Mouse (Mus musculus) hindbrain, embryonic 16.5 days (tissue): ENCODE results near the gene Chrnb2. TPM values are rescaled to one million over a fixed set of nuclear protein-coding genes. Genes with fewer than 3 reads are reported as not detected.
A peak's percentile ranks its signal among the peaks of the same experiment; 100 is the strongest.

ENCODE experiments used
- ATAC-seq: fragments of 200-750 bp; cut with Nextera tagmentation; 2 replicates; pipeline ENCODE4 v1.8.0; 2017; ENCODE audit warnings: moderate TSS enrichment, moderate library complexity
- H3K27ac ChIP-seq: fragments of 300-500 bp; sonication (generic); 2 replicates; pipeline ENCODE4 v1.5.1; 2014; ENCODE audit warnings: low read depth, mild to moderate bottlenecking, control low read depth, low read length, moderate library complexity
- H3K27me3 ChIP-seq: fragments of 300-500 bp; sonication (generic); replicated peaks from 2 replicates; pipeline ENCODE4 v1.6.1; 2014; ENCODE audit warnings: low read length; ENCODE audit not compliant: control insufficient read depth, insufficient read depth
- H3K36me3 ChIP-seq: fragments of 300-500 bp; sonication (generic); 2 replicates; pipeline ENCODE4 v1.6.1; 2014; ENCODE audit warnings: mild to moderate bottlenecking, low read length, moderate library complexity, mixed read lengths; ENCODE audit not compliant: control insufficient read depth, insufficient read depth
- H3K4me1 ChIP-seq: fragments of 300-500 bp; sonication (generic); 2 replicates; pipeline ENCODE4 v1.6.1; 2014; ENCODE audit warnings: low read depth, low read length; ENCODE audit not compliant: control insufficient read depth, insufficient read depth
- H3K4me2 ChIP-seq: fragments of 300-500 bp; sonication (generic); 2 replicates; pipeline ENCODE4 v1.6.1; 2014; ENCODE audit warnings: mild to moderate bottlenecking, low read length, control low read depth, moderate library complexity
- H3K4me3 ChIP-seq: fragments of 300-500 bp; sonication (generic); 2 replicates; pipeline ENCODE4 v1.5.1; 2014; ENCODE audit warnings: mild to moderate bottlenecking, low read length, control low read depth, moderate library complexity
- H3K9ac ChIP-seq: fragments of 300-500 bp; sonication (generic); 2 replicates; pipeline ENCODE4 v1.6.1; 2014; ENCODE audit warnings: low read depth, mild to moderate bottlenecking, control low read depth, low read length, moderate library complexity
- H3K9me3 ChIP-seq: fragments of 300-500 bp; sonication (generic); 2 replicates; pipeline ENCODE4 v1.6.1; 2014; ENCODE audit warnings: mild to moderate bottlenecking, low read length, moderate library complexity; ENCODE audit not compliant: control insufficient read depth
- WGBS: fragments of 180-500 bp; shearing (Covaris S2); extraction: QIAGEN DNeasy Blood & Tissue Kit; methylation state at CpG from one replicate; pipeline ENCODE4 v1.1.7; 2014; 5-methylcytosine and 5-hydroxymethylcytosine counted together
- polyA plus RNA-seq: library from polyadenylated mRNA; unstranded; fragments of >200 nt; fragmentation: Nextera tagmentation; extraction: Ambion mirVana; gene quantifications from 2 replicates; pipeline ENCODE4 v1.2.1, GENCODE M21; 2015

The Chrnb2 gene
- polyA plus RNA-seq, 1 experiment from 2014 or later: 23.5 TPM

DNA sequence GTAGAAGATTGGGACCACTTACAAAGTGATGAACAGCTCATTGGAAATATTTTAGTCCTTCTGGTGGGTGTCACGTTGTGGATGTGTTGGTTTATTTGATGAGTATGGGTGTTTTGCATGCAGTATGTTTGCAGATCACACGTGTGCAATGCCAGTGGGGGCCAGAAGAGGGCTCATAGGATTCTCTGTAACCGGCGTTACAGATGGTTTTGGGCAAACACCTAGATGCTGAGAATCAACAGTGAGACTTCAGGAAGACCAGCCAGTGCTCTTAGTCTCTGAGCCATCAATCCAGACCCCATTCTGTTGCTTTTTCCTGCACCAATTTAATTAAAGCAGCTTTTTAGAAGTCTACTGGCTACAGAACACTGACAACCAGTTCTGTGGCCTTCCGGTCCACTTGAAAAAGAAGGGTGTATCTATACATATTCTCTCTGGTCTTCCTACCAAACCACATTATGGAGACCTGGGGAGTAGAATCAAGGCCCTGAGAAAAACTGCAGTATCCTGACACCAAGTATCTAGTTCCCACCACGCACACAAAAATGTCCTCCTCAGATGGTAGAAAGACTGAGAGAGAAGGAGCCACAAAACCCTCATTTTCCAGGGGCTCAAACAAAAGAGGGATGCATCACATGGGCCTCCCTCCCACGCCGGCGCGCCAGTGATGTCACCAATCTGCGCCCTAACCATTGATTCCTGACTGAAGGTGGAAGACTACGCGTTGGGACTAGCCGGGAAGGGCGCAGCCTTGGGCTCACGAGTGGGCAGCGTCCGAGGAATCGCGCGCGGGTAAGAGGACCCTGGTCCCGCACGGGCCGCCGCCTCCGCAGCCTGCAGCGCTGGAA lies 49.8 kb downstream of the Chrnb2 start, which contains the start of gene Adar:
TSS of gene Adar (plus strand) at position 664 of the 848 bp plus-strand sequence.
- no peaks in the 10 kb centered on the region for H3K36me3 ChIP-seq

DNA sequence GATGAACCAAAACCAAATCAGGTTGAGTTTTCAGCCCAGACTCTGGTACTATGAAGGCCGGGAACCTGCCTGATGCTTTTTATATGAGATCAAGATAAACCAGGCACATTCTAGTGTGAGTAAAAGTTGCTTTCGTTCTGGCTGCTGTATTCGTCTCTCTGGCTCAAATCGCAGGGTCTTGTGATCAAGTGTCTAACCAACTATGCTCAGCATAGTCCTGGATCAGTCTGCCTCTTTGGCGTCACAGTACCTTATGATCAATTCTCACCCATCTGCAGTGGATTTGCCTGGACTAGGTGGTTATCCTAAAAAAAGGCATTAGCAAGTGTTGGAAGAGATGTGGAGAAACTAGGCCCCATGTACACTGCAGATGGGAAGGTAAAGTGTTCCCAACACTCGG lies 60.4 kb downstream of the Chrnb2 start:
- 85% methylated on average over 6 of the region's 6 CpGs for WGBS
- Histone ChIP-seq H3K4me2 (no peak overlapping the region), H3K4me3 (no peak overlapping the region), H3K9ac (no peak overlapping the region), H3K36me3 (no peaks in the 10 kb centered on the region), H3K9me3 (no peaks in the 10 kb centered on the region), H3K27ac (no peak overlapping the region), H3K27me3 (no peaks in the 10 kb centered on the region), H3K4me1 (no peaks in the 10 kb centered on the region)
- no peak for ATAC-seq

More for the DNA sequence above, 49.8 kb downstream of the Chrnb2 start, which contains the start of gene Adar:
- 0 out of 2 replicates have a peak, but pooled peaks cover 2% of the 10 kb centered on the region for H3K27me3 ChIP-seq
- peak; percentile 91 for ATAC-seq
- H3K9ac ChIP-seq: peak within 1 kb of the TSS; percentile 82
- H3K4me3 ChIP-seq: peak within 1 kb of the TSS; percentile 70
- peaks cover 15% of the 10 kb centered on the region for H3K4me1 ChIP-seq
- H3K4me2 ChIP-seq: peak within 1 kb of the TSS; percentile 64
- H3K9me3 ChIP-seq: no peaks in the 10 kb centered on the region
- H3K27ac ChIP-seq: peak within 1 kb of the TSS; percentile 84
- 5% methylated on average over 28 of the region's 28 CpGs for WGBS

DNA sequence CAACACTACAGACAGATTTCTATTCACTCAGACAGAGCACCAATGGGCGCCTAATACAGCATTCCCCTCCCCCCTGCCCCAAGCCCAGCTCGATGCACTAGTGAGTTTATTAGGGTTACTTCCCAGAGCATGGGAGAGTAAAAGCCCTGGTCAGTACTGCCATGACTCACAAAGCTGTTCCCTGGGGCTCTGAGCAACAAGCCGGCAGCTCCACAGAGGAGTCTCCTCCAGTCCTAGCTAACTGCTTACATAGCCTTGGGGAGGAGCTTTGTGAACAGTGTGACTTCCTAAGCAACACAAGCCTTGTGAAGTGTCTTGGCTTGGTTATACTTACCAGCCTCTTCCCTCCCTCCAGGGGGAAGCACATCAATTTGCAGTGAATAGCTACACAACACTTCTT lies 60.8 kb downstream of the Chrnb2 start:
- Histone ChIP-seq H3K36me3 (no peaks in the 10 kb centered on the region), H3K9ac (no peak overlapping the region), H3K4me1 (no peaks in the 10 kb centered on the region), H3K4me3 (no peak overlapping the region), H3K4me2 (no peak overlapping the region), H3K9me3 (no peaks in the 10 kb centered on the region), H3K27ac (no peak overlapping the region), H3K27me3 (no peaks in the 10 kb centered on the region)
- WGBS: 49% methylated on average over 3 of the region's 3 CpGs
- no peak for ATAC-seq

DNA sequence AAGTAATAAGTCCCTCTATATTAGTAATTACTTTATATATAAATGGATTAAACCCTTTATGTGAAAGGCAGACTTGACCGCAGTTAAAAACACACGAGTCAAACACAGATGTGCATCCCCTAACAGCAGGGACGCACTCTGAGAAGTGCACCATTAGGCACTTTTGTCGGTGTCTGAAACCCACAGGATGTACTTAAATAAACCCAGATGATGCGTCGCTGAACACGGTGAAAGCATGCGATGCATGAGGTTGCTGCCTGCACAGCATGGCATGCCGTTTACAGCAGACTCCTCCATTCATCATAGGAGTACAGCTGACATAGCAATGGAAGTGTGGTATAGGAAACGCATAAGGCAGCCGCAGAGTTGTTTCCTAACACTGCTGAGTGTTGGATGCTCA lies 64.0 kb downstream of the Chrnb2 start:
- Histone ChIP-seq H3K27ac (no peak overlapping the region), H3K9ac (no peak overlapping the region), H3K4me3 (no peak overlapping the region), H3K4me2 (no peak overlapping the region), H3K4me1 (no peaks in the 10 kb centered on the region), H3K36me3 (no peaks in the 10 kb centered on the region), H3K9me3 (no peaks in the 10 kb centered on the region), H3K27me3 (no peaks in the 10 kb centered on the region)
- WGBS: 61% methylated on average over 11 of the region's 11 CpGs
- ATAC-seq: no peak

DNA sequence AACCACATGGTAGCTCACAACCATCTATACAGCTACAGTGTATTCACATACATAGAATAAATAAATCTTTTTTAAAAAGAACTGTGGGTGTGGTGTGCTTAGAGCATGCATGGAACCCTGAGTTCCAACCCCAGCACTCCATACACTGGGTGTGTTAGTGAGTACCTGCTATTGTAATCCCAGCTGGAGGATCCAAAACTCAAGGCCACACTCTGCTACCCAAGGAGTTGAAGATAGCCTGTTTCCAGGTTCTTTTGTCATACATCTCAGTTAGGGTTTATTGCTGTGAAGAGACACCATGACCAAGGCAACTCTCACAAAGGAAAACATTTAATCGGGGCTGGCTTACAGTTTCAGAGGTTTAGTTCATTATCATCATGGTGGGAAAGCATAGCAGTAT lies 65.5 kb downstream of the Chrnb2 start:
- H3K4me2 ChIP-seq: no peak overlapping the region
- no peaks in the 10 kb centered on the region for H3K36me3 ChIP-seq
- H3K4me3 ChIP-seq: no peak overlapping the region
- no peaks in the 10 kb centered on the region for H3K27me3 ChIP-seq
- no peak overlapping the region for H3K9ac ChIP-seq
- ATAC-seq: no peak
- H3K27ac ChIP-seq: no peak overlapping the region
- H3K9me3 ChIP-seq: no peaks in the 10 kb centered on the region
- H3K4me1 ChIP-seq: no peaks in the 10 kb centered on the region
- 91% methylated on average over 1 of the region's 1 CpGs for WGBS

Other genes starting within 250 kb of the Chrnb2 start
- 9.0 and 10.4 TPM in 2 replicates for gene Kcnn3, start 244.5 kb downstream of the Chrnb2 start, polyA plus RNA-seq
- gene Adar, start 49.6 kb downstream of the Chrnb2 start, polyA plus RNA-seq: 25.2 and 32.4 TPM in 2 replicates
- gene Ube2q1, start 9.0 kb upstream of the Chrnb2 start, polyA plus RNA-seq: 9.7 and 10.5 TPM in 2 replicates
- gene She, start 66.7 kb upstream of the Chrnb2 start, polyA plus RNA-seq: 1.2 and 1.4 TPM in 2 replicates
- gene Il6ra, start 148.6 kb upstream of the Chrnb2 start, polyA plus RNA-seq: 1.1 and 1.2 TPM in 2 replicates
- 15.1 and 15.5 TPM in 2 replicates for gene Atp8b2, start 198.9 kb upstream of the Chrnb2 start, polyA plus RNA-seq
- 114 TPM in 2 replicates for gene Hax1, start 234.1 kb upstream of the Chrnb2 start, polyA plus RNA-seq